Mouse (Mus musculus): Measurements from ENCODE around the gene Ppp2r5b.

The Ppp2r5b gene

GRCm38 (mm10) chr19:6235084-6236052, at the start of gene Ppp2r5b:
TSS of gene Ppp2r5b (minus strand) at chr19:6235872.
- DNase-seq, result peak; percentile 92

GRCm38 (mm10) chr19:6285226-6285625, 49.6 kb upstream of the Ppp2r5b start:
- no peak for DNase-seq

GRCm38 (mm10) chr19:6284502-6284901, 48.8 kb upstream of the Ppp2r5b start:
- DNase-seq, result no peak

- no peak for DNase-seq
Measured at GRCm38 (mm10) chr19:6283001-6283400, 47.3 kb upstream of the Ppp2r5b start.

GRCm38 (mm10) chr19:6281122-6282020, 45.7 kb upstream of the Ppp2r5b start:
- no peak for DNase-seq

- no peak for DNase-seq
Measured at GRCm38 (mm10) chr19:6280554-6280953, 44.9 kb upstream of the Ppp2r5b start.

- no peak for DNase-seq
Measured at GRCm38 (mm10) chr19:6279481-6280144, 43.9 kb upstream of the Ppp2r5b start.

- no peak for DNase-seq
Measured at GRCm38 (mm10) chr19:6278439-6279073, 42.9 kb upstream of the Ppp2r5b start.

GRCm38 (mm10) chr19:6277661-6278438, 42.2 kb upstream of the Ppp2r5b start:
- DNase-seq, result no peak

- peak; percentile 95 for DNase-seq
Measured at GRCm38 (mm10) chr19:6276426-6277421, 41.1 kb upstream of the Ppp2r5b start, which contains the start of gene Ehd1. TSS of gene Ehd1 (plus strand) at chr19:6276725.

GRCm38 (mm10) chr19:6275740-6276389, 40.2 kb upstream of the Ppp2r5b start:
- DNase-seq, result no peak

GRCm38 (mm10) chr19:6273998-6274608, 38.4 kb upstream of the Ppp2r5b start:
- DNase-seq, result no peak

GRCm38 (mm10) chr19:6273592-6273991, 37.9 kb upstream of the Ppp2r5b start:
- DNase-seq, result no peak

GRCm38 (mm10) chr19:6272738-6273137, 37.1 kb upstream of the Ppp2r5b start:
- DNase-seq, result no peak

- no peak for DNase-seq
Measured at GRCm38 (mm10) chr19:6272053-6272452, 36.4 kb upstream of the Ppp2r5b start.

- DNase-seq, result no peak
Measured at GRCm38 (mm10) chr19:6271206-6271605, 35.5 kb upstream of the Ppp2r5b start.

- no peak for DNase-seq
Measured at GRCm38 (mm10) chr19:6270661-6271060, 35.0 kb upstream of the Ppp2r5b start.

GRCm38 (mm10) chr19:6269798-6270475, 34.3 kb upstream of the Ppp2r5b start:
- no peak for DNase-seq
